Mouse (Mus musculus) forebrain, embryonic 14.5 days (tissue): ENCODE results near the gene Lsm11. TPM values are rescaled to one million over a fixed set of nuclear protein-coding genes. Genes with fewer than 3 reads are reported as not detected.

Experiments
- ATAC-seq: fragments of 200-750 bp; cut with Nextera tagmentation; 2 replicates; pipeline ENCODE4 v1.8.0; 2017; ENCODE audit warnings: mild to moderate bottlenecking, moderate library complexity
- DNase-seq: peaks from one replicate; pipeline ENCODE4 v3.0.0-alpha.2; 2015; ENCODE audit warnings: low spot score
- H3K27ac ChIP-seq: fragments of 300-500 bp; sonication (generic); 2 replicates; pipeline ENCODE4 v1.5.1; 2014; ENCODE audit warnings: low read depth, mild to moderate bottlenecking, control low read depth, low read length, moderate library complexity
- H3K27me3 ChIP-seq: fragments of 300-500 bp; sonication (generic); replicated peaks from 2 replicates; pipeline ENCODE4 v1.6.1; 2014; ENCODE audit warnings: low read length, control low read depth, mixed read lengths; ENCODE audit not compliant: control insufficient read depth, insufficient read depth
- H3K36me3 ChIP-seq: fragments of 300-500 bp; sonication (generic); 2 replicates; pipeline ENCODE4 v1.6.1; 2014; ENCODE audit warnings: low read length, control low read depth; ENCODE audit not compliant: control insufficient read depth, insufficient read depth
- H3K4me1 ChIP-seq: fragments of 300-500 bp; sonication (generic); 2 replicates; pipeline ENCODE4 v1.6.1; 2014; ENCODE audit warnings: antibody characterized with exemption, low read length, control low read depth; ENCODE audit not compliant: control insufficient read depth, insufficient read depth
- H3K4me2 ChIP-seq: fragments of 300-500 bp; sonication (generic); 2 replicates; pipeline ENCODE4 v1.6.1; 2014; ENCODE audit warnings: mild to moderate bottlenecking, control low read depth, low read length
- H3K4me3 ChIP-seq: fragments of 300-500 bp; sonication (generic); 2 replicates; pipeline ENCODE4 v1.5.1; 2014; ENCODE audit warnings: low read depth, low read length, control low read depth
- H3K9ac ChIP-seq: fragments of 300-500 bp; sonication (generic); 2 replicates; pipeline ENCODE4 v1.6.1; 2014; ENCODE audit warnings: mild to moderate bottlenecking, low read length, control low read depth, moderate library complexity
- H3K9me3 ChIP-seq: fragments of 300-500 bp; sonication (generic); replicated peaks from 2 replicates; pipeline ENCODE4 v1.6.1; 2016; ENCODE audit warnings: low read length, control low read depth, mixed read lengths; ENCODE audit not compliant: control insufficient read depth
- WGBS: fragments of 180-500 bp; shearing (Covaris S2); extraction: QIAGEN DNeasy Blood & Tissue Kit; methylation state at CpG from one replicate; pipeline ENCODE4 v1.1.7; 2014; 5-methylcytosine and 5-hydroxymethylcytosine counted together
- polyA plus RNA-seq: library from polyadenylated mRNA; unstranded; fragments of >200 nt; fragmentation: Nextera tagmentation; extraction: Ambion mirVana; gene quantifications from 2 replicates; pipeline ENCODE4 v1.2.1, GENCODE M21; 2014

Gene Lsm11
- polyA plus RNA-seq, 1 experiment from 2014 or later: 12.5 TPM

DNA sequence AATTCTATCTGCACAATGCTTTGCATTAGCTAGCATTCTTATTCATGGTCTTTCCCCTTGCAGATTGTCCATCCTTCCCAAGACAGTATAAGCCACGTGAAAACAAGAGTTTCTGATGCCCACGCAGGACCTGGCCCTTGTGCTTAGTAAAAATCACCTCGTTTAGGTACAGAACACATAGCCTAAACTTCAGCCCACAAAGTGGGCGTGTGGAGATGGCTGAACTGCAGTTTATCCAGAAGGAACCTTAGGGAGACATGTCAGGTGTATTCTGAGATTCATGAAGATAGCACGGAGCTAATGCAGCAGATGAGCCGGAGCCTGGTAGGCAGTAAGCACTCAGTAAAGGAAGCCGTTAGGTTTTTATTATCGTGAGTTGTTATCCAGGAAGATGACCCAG lies 23.7 kb downstream of the Lsm11 start:
- no peaks in the 10 kb centered on the region for H3K27me3 ChIP-seq
- no peaks in the 10 kb centered on the region for H3K36me3 ChIP-seq
- peak overlapping the region; percentile 40; the same call in 1 of the 2 replicates for H3K9ac ChIP-seq
- WGBS: 40% methylated on average over 8 of the region's 8 CpGs
- peak; percentile 27; the same call in 1 of the 2 replicates for ATAC-seq
- DNase-seq: no peak
- no peak overlapping the region for H3K27ac ChIP-seq
- H3K4me2 ChIP-seq: peak overlapping the region; percentile 28; the same call in 1 of the 2 replicates
- H3K4me1 ChIP-seq: 0 out of 2 replicates have a peak, but pooled peaks cover 4% of the 10 kb centered on the region
- H3K9me3 ChIP-seq: no peaks in the 10 kb centered on the region
- no peak overlapping the region for H3K4me3 ChIP-seq

DNA sequence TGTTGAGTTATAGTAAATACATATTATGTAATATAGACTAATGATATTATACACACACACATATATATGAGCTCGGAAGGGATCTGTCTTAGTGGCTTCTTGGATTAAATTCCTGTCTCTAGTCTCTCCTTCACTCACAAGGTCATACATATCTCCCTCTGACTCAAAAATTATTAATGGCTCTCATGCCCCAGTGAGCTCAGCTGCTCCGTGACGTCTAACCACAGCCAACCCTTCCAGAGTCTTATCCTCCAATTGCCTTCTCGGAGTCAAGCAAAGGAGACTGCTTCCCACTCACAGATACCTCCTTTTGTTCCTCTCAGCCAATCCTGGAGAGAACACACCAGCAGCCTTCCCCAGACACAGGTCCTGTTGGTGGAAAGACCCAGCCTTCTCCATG lies 25.9 kb downstream of the Lsm11 start:
- WGBS: 87% methylated on average over 4 of the region's 4 CpGs
- DNase-seq: no peak

DNA sequence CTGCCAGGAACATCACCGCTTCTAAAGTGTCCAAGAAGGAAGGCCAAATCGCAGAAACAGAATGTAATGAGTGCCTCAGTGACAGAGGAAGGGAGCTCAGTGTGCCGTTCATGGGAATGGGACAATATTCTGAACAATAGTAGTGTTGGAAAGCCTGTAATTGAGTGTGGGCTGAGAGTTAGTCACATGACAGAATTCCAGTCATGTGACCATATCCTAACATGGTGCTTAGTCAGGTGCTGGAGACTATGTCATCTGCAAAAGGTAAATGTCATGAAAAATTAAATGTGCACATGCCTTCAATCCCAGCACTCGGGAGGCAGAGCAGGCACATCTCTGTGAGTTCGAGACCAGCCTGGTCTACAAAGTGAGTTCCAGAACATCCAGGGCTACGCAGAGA lies 26.7 kb downstream of the Lsm11 start:
- no peaks in the 10 kb centered on the region for H3K9me3 ChIP-seq
- H3K4me2 ChIP-seq: no peak overlapping the region
- DNase-seq (no peak), ATAC-seq (no peak)
- no peaks in the 10 kb centered on the region for H3K36me3 ChIP-seq
- 87% methylated on average over 6 of the region's 6 CpGs for WGBS
- H3K9ac ChIP-seq: no peak overlapping the region
- no peaks in the 10 kb centered on the region for H3K27me3 ChIP-seq
- H3K4me1 ChIP-seq: 0 out of 2 replicates have a peak, but pooled peaks cover 4% of the 10 kb centered on the region
- H3K4me3 ChIP-seq: no peak overlapping the region
- H3K27ac ChIP-seq: no peak overlapping the region

More for the DNA sequence above, 25.9 kb downstream of the Lsm11 start:
- no peaks in the 10 kb centered on the region for H3K9me3 ChIP-seq
- no peak overlapping the region for H3K4me2 ChIP-seq
- no peak overlapping the region for H3K9ac ChIP-seq
- ATAC-seq: no peak
- H3K4me1 ChIP-seq: 0 out of 2 replicates have a peak, but pooled peaks cover 4% of the 10 kb centered on the region
- no peaks in the 10 kb centered on the region for H3K36me3 ChIP-seq
- H3K4me3 ChIP-seq: no peak overlapping the region
- H3K27me3 ChIP-seq: no peaks in the 10 kb centered on the region
- H3K27ac ChIP-seq: no peak overlapping the region

DNA sequence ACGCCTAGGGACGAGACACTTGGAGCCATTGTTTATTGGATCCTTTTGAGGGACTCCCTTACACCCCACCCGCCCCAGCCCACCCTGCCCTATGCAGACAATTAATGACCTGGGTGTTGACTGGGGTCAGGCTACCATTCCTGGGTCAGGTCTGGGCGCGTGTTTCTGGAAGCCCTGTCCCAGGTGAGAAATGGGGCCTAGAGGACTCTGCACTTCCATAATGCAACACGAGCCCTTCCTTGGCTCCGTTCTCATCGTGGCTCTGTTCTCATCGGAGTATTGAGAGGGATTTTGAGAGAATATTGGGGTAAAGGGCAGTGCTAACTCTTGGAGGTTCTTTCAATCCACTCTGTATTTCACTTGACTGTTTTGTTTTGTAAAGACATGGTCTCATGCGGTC lies 28.5 kb downstream of the Lsm11 start:
- H3K9me3 ChIP-seq: no peaks in the 10 kb centered on the region
- H3K36me3 ChIP-seq: peaks cover 7% of the 10 kb centered on the region; the same call in 1 of the 2 replicates
- H3K9ac ChIP-seq: no peak overlapping the region
- no peak for DNase-seq
- no peak overlapping the region for H3K4me2 ChIP-seq
- no peak for ATAC-seq
- no peak overlapping the region for H3K4me3 ChIP-seq
- 90% methylated on average over 10 of the region's 10 CpGs for WGBS
- H3K27ac ChIP-seq: no peak overlapping the region
- no peaks in the 10 kb centered on the region for H3K27me3 ChIP-seq
- peaks cover 2% of the 10 kb centered on the region; the same call in 1 of the 2 replicates for H3K4me1 ChIP-seq

DNA sequence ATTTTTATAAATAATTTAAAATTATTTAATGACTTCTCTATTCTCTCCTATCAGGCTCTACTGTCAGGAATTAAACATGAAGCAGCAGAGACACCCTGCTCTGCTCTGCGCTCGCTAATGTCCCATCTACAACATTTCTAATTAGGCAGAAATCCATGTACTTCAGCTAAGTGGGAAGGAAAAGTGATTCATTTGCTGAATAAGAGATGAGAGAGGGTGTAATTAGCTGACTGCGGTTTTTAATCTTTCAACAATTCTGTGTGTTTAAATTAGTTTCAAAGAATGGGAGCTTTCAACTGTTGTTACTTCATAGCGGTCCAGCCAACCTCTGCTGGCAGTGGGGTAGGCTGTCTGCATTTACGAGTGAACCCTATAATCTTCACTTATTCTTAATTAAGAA lies 34.0 kb downstream of the Lsm11 start:
- peak; percentile 64 for ATAC-seq
- no peaks in the 10 kb centered on the region for H3K27me3 ChIP-seq
- no peak overlapping the region for H3K4me3 ChIP-seq

DNA sequence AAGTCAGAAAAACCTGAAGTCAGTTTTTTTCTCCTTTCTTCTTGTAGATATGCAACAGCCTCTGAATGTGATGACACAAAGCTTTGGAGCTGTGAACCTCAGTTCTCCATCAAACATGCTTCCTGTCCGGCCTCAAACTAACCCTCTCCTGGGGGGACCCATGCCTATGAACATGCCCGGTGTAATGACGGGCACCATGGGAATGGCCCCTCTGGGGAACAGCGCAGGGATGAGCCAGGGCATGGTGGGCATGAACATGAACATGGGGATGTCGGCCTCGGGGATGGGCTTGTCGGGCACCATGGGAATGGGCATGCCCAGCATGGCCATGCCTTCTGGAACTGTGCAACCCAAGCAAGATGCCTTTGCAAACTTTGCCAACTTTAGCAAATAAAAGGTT lies 35.8 kb downstream of the Lsm11 start:
- ATAC-seq (no peak), DNase-seq (no peak)
- Histone ChIP-seq H3K27me3 (no peaks in the 10 kb centered on the region), H3K27ac (no peak overlapping the region), H3K36me3 (peaks cover 47% of the 10 kb centered on the region), H3K9me3 (no peaks in the 10 kb centered on the region), H3K4me3 (no peak overlapping the region), H3K4me1 (peaks cover 3% of the 10 kb centered on the region; the same call in 1 of the 2 replicates), H3K4me2 (no peak overlapping the region), H3K9ac (no peak overlapping the region)
- WGBS: 97% methylated on average over 7 of the region's 7 CpGs

More for the DNA sequence above, 34.0 kb downstream of the Lsm11 start:
- H3K36me3 ChIP-seq: peaks cover 47% of the 10 kb centered on the region
- H3K4me1 ChIP-seq: peaks cover 3% of the 10 kb centered on the region; the same call in 1 of the 2 replicates
- H3K9me3 ChIP-seq: no peaks in the 10 kb centered on the region
- H3K9ac ChIP-seq: no peak overlapping the region
- DNase-seq: peak; percentile 72
- no peak overlapping the region for H3K4me2 ChIP-seq
- H3K27ac ChIP-seq: no peak overlapping the region
- 16% methylated on average over 5 of the region's 5 CpGs for WGBS

DNA sequence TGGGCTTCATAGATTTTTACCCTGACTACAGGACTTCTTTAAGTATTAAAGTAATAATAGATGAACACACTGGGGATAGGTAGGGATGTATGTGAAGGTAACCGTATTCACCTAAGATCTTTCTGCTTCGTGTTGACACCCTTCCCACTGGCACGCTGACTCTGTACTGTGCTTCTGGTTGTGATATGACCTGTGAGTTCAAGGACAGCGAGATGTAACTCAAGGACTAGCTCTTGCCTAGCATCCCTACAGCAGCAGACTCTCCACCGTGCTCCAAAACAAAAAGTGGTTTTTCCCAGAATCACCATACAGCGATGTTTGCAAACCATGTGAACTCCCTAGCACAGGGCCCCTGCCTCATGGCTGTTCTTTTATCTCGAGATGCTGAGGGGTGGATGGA lies 36.7 kb downstream of the Lsm11 start:
- no peak overlapping the region for H3K4me2 ChIP-seq
- H3K36me3 ChIP-seq: peaks cover 49% of the 10 kb centered on the region
- 96% methylated on average over 7 of the region's 7 CpGs for WGBS

DNA sequence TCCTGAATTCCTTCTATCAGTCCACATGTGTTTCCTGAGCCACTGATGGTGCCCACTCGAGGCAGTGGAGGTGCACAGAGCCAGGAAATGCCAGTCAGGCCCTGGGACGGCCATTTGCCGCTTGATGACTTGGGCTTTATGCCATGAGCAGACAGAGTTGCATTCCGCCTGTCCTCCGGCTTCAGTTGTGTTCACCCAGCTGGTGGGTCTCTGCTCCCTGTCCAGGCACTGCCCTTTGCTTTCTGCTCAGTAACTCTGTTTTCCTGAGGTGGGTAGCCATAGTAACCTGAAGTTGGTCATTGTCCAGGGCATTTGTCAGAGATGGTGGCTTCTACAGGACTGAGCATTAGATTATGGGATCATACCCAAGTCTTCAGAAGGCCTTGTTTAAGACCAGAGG lies 37.4 kb downstream of the Lsm11 start:
- H3K27me3 ChIP-seq: no peaks in the 10 kb centered on the region
- H3K9ac ChIP-seq: no peak overlapping the region
- no peak for ATAC-seq
- peaks cover 54% of the 10 kb centered on the region for H3K36me3 ChIP-seq
- no peak for DNase-seq
- WGBS: 87% methylated on average over 5 of the region's 5 CpGs
- no peak overlapping the region for H3K4me3 ChIP-seq
- H3K4me2 ChIP-seq: no peak overlapping the region
- no peak overlapping the region for H3K27ac ChIP-seq
- peaks cover 3% of the 10 kb centered on the region; the same call in 1 of the 2 replicates for H3K4me1 ChIP-seq
- no peaks in the 10 kb centered on the region for H3K9me3 ChIP-seq

More for the DNA sequence above, 36.7 kb downstream of the Lsm11 start:
- ATAC-seq (no peak), DNase-seq (no peak)
- Histone ChIP-seq H3K27me3 (no peaks in the 10 kb centered on the region), H3K9me3 (no peaks in the 10 kb centered on the region), H3K27ac (no peak overlapping the region), H3K4me1 (peaks cover 3% of the 10 kb centered on the region; the same call in 1 of the 2 replicates), H3K9ac (no peak overlapping the region), H3K4me3 (no peak overlapping the region)

DNA sequence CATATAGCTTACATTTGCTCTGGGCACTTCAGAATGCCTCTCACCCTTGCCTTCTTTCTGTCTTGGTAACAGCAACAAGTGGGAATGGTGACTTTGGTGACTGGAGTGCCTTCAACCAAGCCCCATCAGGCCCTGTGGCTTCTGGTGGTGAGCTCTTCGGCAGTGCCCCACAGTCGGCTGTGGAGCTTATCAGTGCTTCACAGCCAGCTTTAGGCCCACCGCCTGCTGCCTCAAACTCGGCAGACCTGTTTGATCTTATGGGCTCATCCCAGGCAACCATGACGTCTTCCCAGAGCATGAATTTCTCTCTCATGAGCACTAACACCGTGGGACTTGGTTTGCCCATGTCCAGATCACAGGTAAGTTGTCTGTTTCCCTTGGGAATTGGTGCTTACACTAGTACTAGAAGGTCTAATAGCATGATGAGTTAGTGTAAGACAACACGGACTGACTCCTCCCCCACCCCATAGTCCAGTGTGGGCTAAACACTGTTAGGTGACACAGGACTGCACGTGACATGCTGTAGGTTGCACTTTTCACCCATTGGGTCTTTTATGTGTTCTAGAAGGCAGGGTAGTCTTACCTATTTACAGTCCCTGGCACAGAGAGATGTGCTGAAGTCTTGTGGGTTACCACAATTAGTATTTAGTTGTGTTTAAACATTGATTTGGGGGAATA lies 38.5 kb downstream of the Lsm11 start:
- H3K4me1 ChIP-seq: peaks cover 3% of the 10 kb centered on the region; the same call in 1 of the 2 replicates
- H3K27me3 ChIP-seq: no peaks in the 10 kb centered on the region
- no peak overlapping the region for H3K9ac ChIP-seq
- no peak overlapping the region for H3K4me3 ChIP-seq
- 91% methylated on average over 8 of the region's 8 CpGs for WGBS
- DNase-seq (no peak), ATAC-seq (no peak)
- no peaks in the 10 kb centered on the region for H3K9me3 ChIP-seq
- peaks cover 48% of the 10 kb centered on the region for H3K36me3 ChIP-seq
- no peak overlapping the region for H3K27ac ChIP-seq
- H3K4me2 ChIP-seq: no peak overlapping the region
